Mouse (Mus musculus): ENCODE results near the gene Olfr322.
"Not testable (repeated sequence)": the region's sequence is repeated elsewhere in the genome, so short reads cannot be mapped to it uniquely, and the experiment has no call there.

Olfr322 gene

GRCm38 (mm10) chr11:58658596-58658995 lies at the start of gene Olfr322:
TSS of gene Olfr322 (plus strand) at chr11:58658782.
- DNase-seq, result no peak

GRCm38 (mm10) chr11:58613359-58613758 lies 45.2 kb upstream of the Olfr322 start:
- DNase-seq, result no peak

- DNase-seq, result no peak
Measured at GRCm38 (mm10) chr11:58614526-58614925, 44.1 kb upstream of the Olfr322 start.

GRCm38 (mm10) chr11:58615975-58616374 lies 42.6 kb upstream of the Olfr322 start, which contains the start of gene 2210407C18Rik:
TSS of gene 2210407C18Rik (minus strand) at chr11:58616075.
- no peak for DNase-seq

GRCm38 (mm10) chr11:58618369-58618768 lies 40.2 kb upstream of the Olfr322 start:
- DNase-seq, result no peak

GRCm38 (mm10) chr11:58618793-58619192 lies 39.8 kb upstream of the Olfr322 start:
- DNase-seq, result no peak

- DNase-seq, result peak; percentile 41
Measured at GRCm38 (mm10) chr11:58626146-58626545, 32.4 kb upstream of the Olfr322 start.

- DNase-seq, result no peak
Measured at GRCm38 (mm10) chr11:58630401-58630800, 28.2 kb upstream of the Olfr322 start, which contains the start of gene Olfr323. TSS of gene Olfr323 (minus strand) at chr11:58630501.

- DNase-seq, result no peak
Measured at GRCm38 (mm10) chr11:58634878-58635277, 23.7 kb upstream of the Olfr322 start.

GRCm38 (mm10) chr11:58636376-58636977 lies 22.1 kb upstream of the Olfr322 start:
- peak; percentile 74 for DNase-seq

- DNase-seq, result peak; percentile 20
Measured at GRCm38 (mm10) chr11:58638176-58638701, 20.3 kb upstream of the Olfr322 start.

GRCm38 (mm10) chr11:58640272-58640867 lies 18.2 kb upstream of the Olfr322 start, which contains the start of gene Trim58:
TSS of gene Trim58 (plus strand) at chr11:58640465.
- DNase-seq, result peak; percentile 51

- DNase-seq, result no peak
Measured at GRCm38 (mm10) chr11:58641057-58641456, 17.5 kb upstream of the Olfr322 start.

- DNase-seq, result no peak
Measured at GRCm38 (mm10) chr11:58641638-58642358, 16.8 kb upstream of the Olfr322 start.

- peak; percentile 65 for DNase-seq
Measured at GRCm38 (mm10) chr11:58643350-58643749, 15.2 kb upstream of the Olfr322 start.

GRCm38 (mm10) chr11:58655151-58655550 lies 3.4 kb upstream of the Olfr322 start:
- DNase-seq, result no peak

GRCm38 (mm10) chr11:58669252-58669651 lies 10.7 kb downstream of the Olfr322 start:
- no peak for DNase-seq

GRCm38 (mm10) chr11:58671825-58672224 lies 13.2 kb downstream of the Olfr322 start:
- no peak for DNase-seq

GRCm38 (mm10) chr11:58680799-58681198 lies 22.2 kb downstream of the Olfr322 start, which contains the start of gene Olfr320:
TSS of gene Olfr320 (plus strand) at chr11:58681099.
- DNase-seq, result no peak

GRCm38 (mm10) chr11:58698862-58699261 lies 40.3 kb downstream of the Olfr322 start, which contains the start of gene Olfr319:
TSS of gene Olfr319 (plus strand) at chr11:58699162.
- DNase-seq, result no peak

- no peak for DNase-seq
Measured at GRCm38 (mm10) chr11:58709086-58709485, 50.5 kb downstream of the Olfr322 start.

GRCm38 (mm10) chr11:58717723-58718122 lies 59.1 kb downstream of the Olfr322 start:
- DNase-seq, result not testable (repeated sequence)

All from retina, postnatal 1 day (tissue).